Mouse (Mus musculus): ENCODE results near the gene Relt. TPM values are rescaled to one million over a fixed set of nuclear protein-coding genes. Genes with fewer than 3 reads are reported as not detected.

Relt gene
- total and polyA plus RNA-seq, 3 experiments: 24.5 to 31.1 (median 29.9) TPM

DNA sequence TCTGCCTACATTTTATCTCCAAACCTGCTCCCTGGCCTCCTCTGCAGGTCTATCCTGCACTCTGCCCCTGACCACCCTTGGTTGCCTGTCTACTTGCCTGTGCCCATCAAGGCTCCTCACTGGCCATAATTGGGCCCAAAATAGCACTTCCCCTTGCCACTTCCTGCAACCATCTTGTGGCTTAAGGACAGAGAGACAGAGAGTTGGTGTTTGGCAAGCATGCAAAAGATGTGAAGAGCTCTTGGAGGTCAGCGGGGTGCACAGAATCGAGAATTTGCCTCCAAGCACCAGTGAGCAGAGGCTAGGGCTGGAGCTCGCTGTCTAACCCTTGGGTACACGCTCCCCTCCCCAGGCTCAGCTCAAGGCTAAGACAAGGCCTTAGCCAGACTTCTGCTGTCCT is 5.3 kb upstream of the Relt start (continued):
- TF ChIP-seq USF2 (conservative IDR thresholded peaks at IDR 0.05; ENCODE audit: low read depth, low read length) (no peak), ZC3H11A (IDR thresholded peaks at IDR 0.05; ENCODE audit: low read depth, low read length) (no peak)

DNA sequence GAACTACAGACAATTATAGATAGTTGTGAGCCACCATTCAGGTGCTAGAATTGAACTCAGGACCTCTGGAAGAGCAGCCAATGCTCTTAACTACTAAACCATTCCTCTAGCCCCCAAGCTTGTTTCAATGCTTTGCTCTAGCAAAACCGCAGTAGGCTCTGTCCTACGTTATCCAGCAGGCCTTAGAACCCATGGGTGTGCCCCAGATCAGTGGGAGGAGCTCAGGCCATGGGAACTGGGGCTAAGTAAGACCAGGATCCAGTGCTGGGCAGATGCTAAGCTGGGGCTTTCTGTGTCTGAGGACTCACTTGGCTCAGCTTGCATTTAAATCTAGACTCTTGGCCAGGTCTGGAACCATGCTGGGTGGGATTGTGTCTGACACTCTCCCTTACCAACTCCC is 4.3 kb upstream of the Relt start:
- dilution Hi-C loops (cut with MboI; ENCODE audit: extremely low pct_ligation_motif_present, extremely low pct_unique_long_range_greater_than_20kb, low sequenced_read_pairs) (no loop called here), in situ Hi-C loops (cut with MboI; ENCODE audit: low pct_ligation_motif_present, low pct_unique_long_range_greater_than_20kb, low sequenced_read_pairs) (no loop called here)
- no peak overlapping the region for H3K9ac ChIP-seq (ENCODE audit: insufficient read depth, low read depth)
- no peak overlapping the region for H3K4me2 ChIP-seq (ENCODE audit: insufficient read depth, low read depth, poor library complexity, severe bottlenecking)
- peak overlapping the region; percentile 87; the same call in 1 of the 2 replicates for H3K27ac ChIP-seq (ENCODE audit: insufficient read depth, low read depth)
- 0 out of 2 replicates have a peak, but pooled peaks cover 2% of the 10 kb centered on the region for H3K79me2 ChIP-seq (replicated peaks; ENCODE audit: control insufficient read depth, extremely low read depth, insufficient read depth, poor library complexity, severe bottlenecking)
- H3K4me3 ChIP-seq (replicated peaks in 1 of 3; ENCODE audit: low read depth in 2 of 3, low read length in 2 of 3, poor library complexity in 1 of 3): no peak overlapping the region
- TF ChIP-seq MAX (IDR thresholded peaks at IDR 0.05; ENCODE audit: low read length): no peak
- TF ChIP-seq SIN3A (IDR thresholded peaks at IDR 0.05; ENCODE audit: low read length): no peak
- TF ChIP-seq BHLHE40 (IDR thresholded peaks at IDR 0.05; ENCODE audit: low read depth, low read length): no peak
- TF ChIP-seq ELF1 (IDR thresholded peaks at IDR 0.05; ENCODE audit: low read depth, low read length): no peak
- TF ChIP-seq NELFE (IDR thresholded peaks at IDR 0.05; ENCODE audit: low read depth, low read length): no peak
- TF ChIP-seq TCF12 (IDR thresholded peaks at IDR 0.05; ENCODE audit: low read depth, low read length): no peak
- no peak for TF ChIP-seq ZC3H11A (IDR thresholded peaks at IDR 0.05; ENCODE audit: low read depth, low read length)
- TF ChIP-seq NRF1 (IDR thresholded peaks at IDR 0.05; ENCODE audit: low read depth, low read length): no peak
- TF ChIP-seq POLR2AphosphoS2 (IDR thresholded peaks at IDR 0.05; ENCODE audit: low read depth, low read length): no peak
- no peak for TF ChIP-seq SMC3 (IDR thresholded peaks at IDR 0.05; ENCODE audit: low read depth, low read length)
- no peak for TF ChIP-seq GABPA (IDR thresholded peaks at IDR 0.05; ENCODE audit: insufficient replicate concordance, low read depth, low read length)
- no peak for TF ChIP-seq CHD2 (IDR thresholded peaks at IDR 0.05; ENCODE audit: low read length)
- TF ChIP-seq MEF2A (IDR thresholded peaks at IDR 0.05; ENCODE audit: borderline replicate concordance, low read depth, low read length): no peak
- TF ChIP-seq RAD21 (IDR thresholded peaks at IDR 0.05; ENCODE audit: low read depth, low read length): no peak
- no peak for TF ChIP-seq IRF4 (IDR thresholded peaks at IDR 0.05; ENCODE audit: low read depth, low read length)
- TF ChIP-seq TBP (conservative IDR thresholded peaks at IDR 0.05; ENCODE audit: low read depth, low read length): no peak
- TF ChIP-seq MAFK (IDR thresholded peaks at IDR 0.05; ENCODE audit: insufficient replicate concordance, low read length): no peak
- no peak for TF ChIP-seq MAZ (IDR thresholded peaks at IDR 0.05; ENCODE audit: low read depth, low read length)
- no peak for TF ChIP-seq ZKSCAN1 (IDR thresholded peaks at IDR 0.05; ENCODE audit: borderline replicate concordance, low read depth, low read length)
- TF ChIP-seq CTCF (conservative IDR thresholded peaks at IDR 0.05 in 1 of 2, IDR thresholded peaks at IDR 0.05 in 1 of 2; ENCODE audit: low read depth in 2 of 2, low read length in 2 of 2): no peak
- DNase-seq (ENCODE audit: extremely low read depth): no peak
- no peaks in the 10 kb centered on the region for H3K9me3 ChIP-seq (replicated peaks; ENCODE audit: low read length)
- no peaks in the 10 kb centered on the region for H3K27me3 ChIP-seq (replicated peaks)
- peaks cover under 1 to 8% of the 10 kb centered on the region in 2 experiments for H3K36me3 ChIP-seq (replicated peaks in 1 of 2; ENCODE audit: control insufficient read depth in 1 of 2, insufficient read depth in 1 of 2, low read length in 1 of 2)
- peaks cover 37 to 54% of the 10 kb centered on the region in 2 experiments for H3K4me1 ChIP-seq (ENCODE audit: control insufficient read depth in 1 of 2, insufficient read depth in 2 of 2)

Data from CH12.LX (cell line).